Mouse (Mus musculus) kidney, postnatal 0 days (tissue): ENCODE results near the gene Cadm2. TPM values are rescaled to one million over a fixed set of nuclear protein-coding genes. Genes with fewer than 3 reads are reported as not detected.

Source experiments
- ATAC-seq: fragments of 200-750 bp; cut with Nextera tagmentation; replicated peaks from 2 replicates; pipeline ENCODE4 v1.8.0; 2017; ENCODE audit warnings: low read depth, moderate number of reproducible peaks, moderate TSS enrichment, moderate library complexity; ENCODE audit not compliant: low FRiP score
- DNase-seq: peaks from one replicate; pipeline ENCODE4 v3.0.0-alpha.2; 2016; ENCODE audit warnings: low spot score
- H3K27ac ChIP-seq: fragments of 300-500 bp; sonication (generic); 2 replicates; pipeline ENCODE4 v1.5.1; 2014; ENCODE audit warnings: mild to moderate bottlenecking
- H3K27me3 ChIP-seq: fragments of 300-500 bp; sonication (generic); 2 replicates; pipeline ENCODE4 v1.6.1; 2014; ENCODE audit warnings: low read length, mixed read lengths; ENCODE audit not compliant: insufficient read depth
- H3K36me3 ChIP-seq: fragments of 300-500 bp; sonication (generic); 2 replicates; pipeline ENCODE4 v1.6.1; 2014; ENCODE audit warnings: low read length, mixed read lengths; ENCODE audit not compliant: insufficient read depth
- H3K4me1 ChIP-seq: fragments of 300-500 bp; sonication (generic); replicated peaks from 2 replicates; pipeline ENCODE4 v1.6.1; 2014; ENCODE audit warnings: antibody characterized with exemption, low read length, mixed read lengths; ENCODE audit not compliant: insufficient read depth
- H3K4me2 ChIP-seq: fragments of 300-500 bp; sonication (generic); 2 replicates; pipeline ENCODE4 v1.6.1; 2014; ENCODE audit warnings: mild to moderate bottlenecking, low read length, moderate library complexity, mixed read lengths
- H3K4me3 ChIP-seq: fragments of 300-500 bp; sonication (generic); replicated peaks from 2 replicates; pipeline ENCODE4 v1.5.1; 2014; ENCODE audit warnings: low read depth, low read length
- H3K9ac ChIP-seq: fragments of 300-500 bp; sonication (generic); 2 replicates; pipeline ENCODE4 v1.6.1; 2014; ENCODE audit warnings: low read depth, low read length
- H3K9me3 ChIP-seq: fragments of 300-500 bp; sonication (generic); replicated peaks from 2 replicates; pipeline ENCODE4 v1.6.1; 2016; ENCODE audit warnings: low read length, inconsistent platforms, mixed read lengths
- CTCF ChIP-seq: IDR thresholded peaks from 2 replicates; pipeline ENCODE4 v1.5.1; 2016; ENCODE audit warnings: antibody characterized with exemption, low read depth, mild to moderate bottlenecking, moderate library complexity
- WGBS: fragments of 180-500 bp; shearing (Covaris S2); extraction: QIAGEN DNeasy Blood & Tissue Kit; methylation state at CpG from one replicate; pipeline ENCODE4 v1.1.7; 2014; 5-methylcytosine and 5-hydroxymethylcytosine counted together
- polyA plus RNA-seq: library from polyadenylated mRNA; unstranded; fragments of >200 nt; fragmentation: Nextera tagmentation; extraction: Ambion mirVana; gene quantifications from 2 replicates; pipeline ENCODE4 v1.2.1, GENCODE M21; 2015

Gene Cadm2
- polyA plus RNA-seq, 1 experiment from 2014 or later, result 0.11 TPM

DNA sequence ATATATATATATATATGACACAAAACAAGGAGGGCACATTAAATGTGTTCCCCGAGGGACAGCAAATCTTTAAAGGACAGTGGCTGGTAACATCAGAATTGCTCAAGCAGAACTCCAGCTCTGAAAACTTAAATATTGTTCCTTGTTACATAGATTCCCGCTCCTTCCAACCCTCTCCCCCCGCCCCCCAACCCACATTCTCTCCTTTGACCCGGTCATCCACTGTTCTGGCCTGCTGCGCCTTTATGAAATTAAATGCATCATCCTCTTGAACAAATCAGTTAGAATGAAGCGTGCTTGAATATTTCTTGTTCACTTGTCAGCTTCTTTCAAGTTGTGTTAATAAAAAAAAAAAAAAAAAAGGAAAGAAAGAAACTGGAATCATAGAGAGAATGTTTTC lies 15.0 kb downstream of the Cadm2 start:
- no peaks in the 10 kb centered on the region for H3K4me1 ChIP-seq
- no peak for ATAC-seq
- 86% methylated on average over 6 of the region's 6 CpGs for WGBS
- no peak overlapping the region for H3K4me2 ChIP-seq
- H3K27me3 ChIP-seq, result no peaks in the 10 kb centered on the region
- H3K4me3 ChIP-seq, result no peak overlapping the region
- no peak for DNase-seq
- H3K9me3 ChIP-seq, result no peaks in the 10 kb centered on the region
- no peak overlapping the region for H3K9ac ChIP-seq
- no peak for TF ChIP-seq CTCF
- no peaks in the 10 kb centered on the region for H3K36me3 ChIP-seq
- no peak overlapping the region for H3K27ac ChIP-seq

DNA sequence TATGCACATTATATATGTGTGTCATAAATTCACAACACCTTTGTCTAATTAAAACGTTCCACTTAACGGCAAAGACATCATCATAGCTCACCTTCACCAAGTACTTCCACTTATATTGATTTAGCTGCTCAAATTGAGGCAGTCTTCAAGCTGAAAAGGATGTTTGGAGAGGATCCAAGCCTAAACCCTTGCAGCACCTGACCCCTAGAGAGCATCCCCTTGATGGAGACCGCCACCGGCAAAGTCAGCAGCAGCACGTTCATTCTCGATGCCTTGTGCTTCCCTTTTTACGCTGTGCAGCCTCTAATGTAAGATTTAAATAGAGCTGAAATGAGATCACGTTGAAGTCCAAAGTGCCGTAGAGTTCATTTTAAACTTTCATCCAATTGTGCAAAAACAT lies 20.7 kb downstream of the Cadm2 start:
- Histone ChIP-seq H3K4me3 (no peak overlapping the region), H3K27ac (no peak overlapping the region), H3K27me3 (no peaks in the 10 kb centered on the region), H3K9ac (no peak overlapping the region), H3K4me1 (no peaks in the 10 kb centered on the region), H3K36me3 (no peaks in the 10 kb centered on the region), H3K4me2 (no peak overlapping the region), H3K9me3 (no peaks in the 10 kb centered on the region)
- 80% methylated on average over 9 of the region's 9 CpGs for WGBS
- DNase-seq, result no peak
- no peak for ATAC-seq
- TF ChIP-seq CTCF, result no peak

DNA sequence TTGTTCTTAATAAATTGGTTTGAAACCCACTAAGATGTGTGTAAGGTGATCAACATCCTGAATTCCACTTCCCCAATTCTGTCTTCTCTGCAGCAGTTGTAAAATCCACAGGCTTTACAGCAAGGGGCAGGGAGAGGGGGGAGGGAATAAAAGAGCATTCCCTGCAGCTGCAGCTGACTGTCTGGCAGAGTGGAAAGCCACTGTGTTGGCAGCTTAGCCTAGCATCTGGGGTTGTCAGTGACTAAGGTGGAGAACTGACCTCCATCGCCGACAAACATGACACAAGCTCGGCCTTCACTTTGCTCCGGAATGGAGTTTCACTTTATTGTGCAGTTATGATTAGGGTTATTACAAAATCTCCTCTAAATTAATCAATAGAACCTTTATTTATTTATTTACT lies 21.9 kb downstream of the Cadm2 start:
- 64% methylated on average over 4 of the region's 4 CpGs for WGBS
- Histone ChIP-seq H3K27ac (no peak overlapping the region), H3K4me3 (no peak overlapping the region), H3K27me3 (no peaks in the 10 kb centered on the region), H3K9ac (no peak overlapping the region), H3K4me2 (no peak overlapping the region), H3K4me1 (no peaks in the 10 kb centered on the region), H3K9me3 (no peaks in the 10 kb centered on the region), H3K36me3 (no peaks in the 10 kb centered on the region)
- no peak for DNase-seq
- TF ChIP-seq CTCF, result no peak
- ATAC-seq, result no peak

DNA sequence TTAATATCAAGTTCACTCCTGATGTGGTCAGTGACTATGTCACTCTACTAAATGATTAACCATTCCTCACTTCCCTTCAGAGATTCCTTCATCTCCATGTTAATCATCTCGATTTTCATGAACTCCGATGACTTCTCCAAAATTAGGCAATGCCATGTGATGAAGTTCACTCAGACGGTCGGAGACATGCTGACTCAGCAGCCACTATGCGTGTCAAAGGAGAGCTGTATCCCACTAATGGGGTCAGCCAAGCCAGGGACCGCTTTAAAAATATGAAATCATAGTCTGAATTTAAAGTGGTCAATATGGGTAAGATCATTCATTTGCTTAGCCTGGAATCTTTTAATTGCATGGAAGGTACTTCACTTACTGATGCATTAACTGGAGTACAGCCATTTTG lies 29.7 kb downstream of the Cadm2 start:
- Histone ChIP-seq H3K9me3 (no peaks in the 10 kb centered on the region), H3K4me3 (no peak overlapping the region), H3K36me3 (no peaks in the 10 kb centered on the region), H3K27ac (no peak overlapping the region), H3K4me1 (no peaks in the 10 kb centered on the region), H3K27me3 (no peaks in the 10 kb centered on the region), H3K4me2 (no peak overlapping the region), H3K9ac (no peak overlapping the region)
- ATAC-seq (no peak), DNase-seq (no peak)
- 80% methylated on average over 6 of the region's 6 CpGs for WGBS
- no peak for TF ChIP-seq CTCF

DNA sequence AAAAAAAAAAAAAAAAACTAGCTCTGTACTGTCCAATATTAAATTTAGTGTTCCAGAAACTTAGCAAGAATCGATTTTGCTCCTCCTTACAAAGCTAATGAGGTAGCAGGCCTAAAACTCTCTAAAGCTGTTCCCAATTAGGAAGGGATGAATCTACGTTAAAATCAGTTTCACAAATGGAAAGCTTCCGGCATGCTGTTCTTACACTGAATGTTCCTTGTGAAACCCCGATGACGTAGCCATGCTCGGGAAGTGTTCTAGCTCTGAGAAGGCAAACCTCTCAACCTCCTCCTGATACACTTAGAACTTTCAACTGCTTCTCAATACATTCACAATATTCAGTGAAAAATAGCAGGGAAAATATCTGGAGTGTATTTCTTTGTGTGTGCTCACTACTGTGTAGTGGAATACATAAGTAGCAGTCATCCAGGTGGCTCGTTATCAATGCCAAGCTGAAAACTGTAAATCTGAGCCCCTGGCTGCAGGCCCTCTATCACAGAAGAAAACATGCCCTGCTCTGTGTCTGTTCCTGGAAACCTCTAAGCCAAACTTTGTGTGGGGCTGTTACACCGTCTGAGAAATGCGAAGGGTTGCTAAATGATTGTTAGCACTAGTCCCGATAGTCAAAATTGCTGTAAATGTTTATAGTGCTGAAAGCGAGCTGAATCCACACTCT lies 41.7 kb downstream of the Cadm2 start:
- DNase-seq (no peak), ATAC-seq (no peak)
- H3K27ac ChIP-seq, result no peak overlapping the region
- no peaks in the 10 kb centered on the region for H3K27me3 ChIP-seq
- no peak overlapping the region for H3K4me2 ChIP-seq
- no peak overlapping the region for H3K4me3 ChIP-seq
- no peaks in the 10 kb centered on the region for H3K9me3 ChIP-seq
- WGBS, result 87% methylated on average over 11 of the region's 11 CpGs
- no peak overlapping the region for H3K9ac ChIP-seq
- no peaks in the 10 kb centered on the region for H3K36me3 ChIP-seq
- H3K4me1 ChIP-seq, result no peaks in the 10 kb centered on the region
- TF ChIP-seq CTCF, result no peak

DNA sequence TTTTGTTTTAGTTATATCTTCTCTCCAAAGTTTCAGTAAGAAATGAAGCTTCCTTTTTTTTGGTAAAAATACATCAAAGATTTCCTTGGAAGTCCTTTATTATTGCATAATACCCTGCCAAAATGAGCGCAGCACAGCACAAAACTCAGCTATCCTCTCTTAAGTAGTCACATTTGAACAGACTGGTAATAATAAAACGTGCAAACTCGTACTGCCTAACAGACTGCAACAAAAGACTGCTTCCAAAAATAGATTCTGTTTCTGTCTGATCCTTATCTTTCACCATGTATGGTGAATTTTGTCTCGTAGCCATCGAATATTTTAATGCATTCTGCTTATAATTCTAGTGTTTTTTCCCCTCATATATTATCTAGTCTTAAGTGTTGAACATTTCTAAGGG lies 45.2 kb downstream of the Cadm2 start:
- H3K4me3 ChIP-seq, result no peak overlapping the region
- no peaks in the 10 kb centered on the region for H3K4me1 ChIP-seq
- no peaks in the 10 kb centered on the region for H3K36me3 ChIP-seq
- H3K9me3 ChIP-seq, result no peaks in the 10 kb centered on the region
- no peak for TF ChIP-seq CTCF
- H3K9ac ChIP-seq, result no peak overlapping the region
- ATAC-seq (no peak), DNase-seq (no peak)
- 65% methylated on average over 5 of the region's 5 CpGs for WGBS
- H3K4me2 ChIP-seq, result no peak overlapping the region
- no peak overlapping the region for H3K27ac ChIP-seq
- no peaks in the 10 kb centered on the region for H3K27me3 ChIP-seq

DNA sequence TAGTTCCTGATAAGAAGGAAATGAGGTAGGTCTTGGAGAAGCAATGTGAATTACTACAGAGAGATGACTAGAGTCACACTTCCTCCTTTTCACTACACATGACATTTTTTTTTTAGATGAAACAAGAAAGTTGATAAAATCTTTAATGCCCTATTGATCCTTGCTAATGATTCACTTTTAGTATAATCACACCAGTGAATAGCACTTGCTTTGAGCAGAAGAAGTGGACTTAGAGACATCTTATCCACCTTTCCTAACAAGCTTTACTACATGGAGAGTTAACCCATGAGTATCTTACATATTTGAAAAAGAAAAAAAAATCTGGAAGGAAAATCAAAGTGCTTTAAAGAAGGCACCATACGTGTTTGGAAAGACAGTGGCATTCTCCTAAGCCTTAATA lies 93.7 kb downstream of the Cadm2 start:
- Histone ChIP-seq H3K36me3 (no peaks in the 10 kb centered on the region), H3K4me2 (no peak overlapping the region), H3K27ac (no peak overlapping the region), H3K9me3 (no peaks in the 10 kb centered on the region), H3K4me1 (no peaks in the 10 kb centered on the region), H3K4me3 (no peak overlapping the region), H3K9ac (no peak overlapping the region), H3K27me3 (no peaks in the 10 kb centered on the region)
- ATAC-seq (no peak), DNase-seq (no peak)
- 85% methylated on average over 1 of the region's 1 CpGs for WGBS
- TF ChIP-seq CTCF, result no peak
